Mouse (Mus musculus): ENCODE data around the gene Celf1.

Celf1 gene

DNA sequence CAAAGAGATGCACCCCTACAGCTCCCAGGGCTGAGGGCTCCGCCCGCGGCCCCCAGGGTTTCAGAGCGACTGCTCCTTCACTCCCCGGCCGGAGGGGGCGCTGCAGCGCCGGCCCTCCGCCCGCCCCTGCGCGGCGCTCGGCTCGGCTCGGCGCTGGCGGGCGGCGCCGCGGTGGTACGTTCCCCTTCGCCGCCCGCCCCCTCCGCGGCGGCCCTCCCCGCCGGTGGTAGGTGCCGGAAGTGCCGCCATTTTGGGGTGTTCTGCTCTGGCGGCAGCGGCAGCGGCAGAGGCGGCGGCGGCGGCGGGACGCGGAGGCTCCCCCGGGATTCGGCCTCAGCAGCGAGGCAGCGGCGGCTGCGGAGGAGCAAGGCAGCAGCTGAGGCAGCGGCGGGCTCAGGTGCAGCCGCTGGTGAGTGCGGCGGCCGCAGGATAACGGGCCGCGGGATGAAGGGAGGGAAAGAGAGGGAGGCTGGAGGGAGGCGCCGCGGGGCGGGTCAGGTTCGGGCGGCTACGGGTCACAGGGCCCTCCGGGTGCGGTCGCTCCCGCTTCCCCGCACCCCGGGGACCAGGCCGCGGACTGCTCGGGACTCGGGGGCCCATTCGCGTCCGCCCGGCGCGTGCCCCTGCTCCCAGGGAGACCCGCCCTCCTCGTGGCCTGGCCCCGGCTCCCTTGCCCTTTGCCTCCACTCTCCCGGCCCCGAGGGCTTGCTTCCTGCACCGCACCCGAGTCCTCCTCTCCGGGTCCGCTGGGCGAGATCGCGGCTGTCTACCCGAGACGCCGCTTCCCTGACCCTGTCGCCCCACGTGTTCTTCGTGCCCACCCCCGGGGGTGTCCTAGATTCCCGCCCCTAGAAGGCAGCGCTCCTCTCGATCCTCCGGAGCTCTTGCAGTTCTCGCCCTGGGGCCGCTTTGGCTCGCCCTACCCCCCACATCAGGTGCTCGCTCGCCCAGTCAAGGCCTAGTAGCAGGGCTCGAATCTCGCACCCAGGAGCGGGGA, at the start of gene Celf1:
Celf1 (plus strand) TSS at position 150 of the 997 bp plus-strand sequence.
- TF ChIP-seq GATA4 (IDR thresholded peaks at IDR 0.05; ENCODE audit: insufficient replicate concordance, low read length) = no peak

DNA sequence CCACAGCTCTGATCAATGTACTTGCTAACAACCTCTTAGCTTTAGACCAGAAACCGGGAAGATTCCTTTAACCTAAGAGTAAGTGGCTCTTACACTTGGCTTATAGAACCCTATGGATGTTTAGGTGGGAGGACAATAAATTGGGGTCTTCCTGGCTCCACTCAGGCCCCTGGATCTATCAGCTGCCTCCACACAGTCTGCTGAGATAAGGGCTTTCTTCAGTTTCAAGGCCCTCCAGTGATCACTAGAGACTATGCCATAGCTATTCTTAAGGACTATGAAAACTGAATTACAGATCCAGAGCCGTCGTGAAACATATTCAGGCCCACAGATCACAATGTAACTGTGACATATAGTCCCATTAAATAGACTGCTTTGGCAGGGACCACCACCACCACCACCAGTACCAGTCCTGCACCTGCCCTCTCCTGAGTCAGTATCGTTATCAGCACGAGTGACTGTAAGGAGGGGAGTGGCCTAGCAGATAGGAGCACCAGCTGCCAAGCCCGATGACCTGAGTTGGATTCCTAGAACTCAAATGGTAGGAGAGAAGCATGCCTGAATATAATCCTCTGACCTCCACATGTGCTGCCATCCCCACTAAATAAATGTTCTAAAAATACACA, 46.4 kb upstream of the Celf1 start:
- no peak for TF ChIP-seq GATA4 (IDR thresholded peaks at IDR 0.05; ENCODE audit: insufficient replicate concordance, low read length)

DNA sequence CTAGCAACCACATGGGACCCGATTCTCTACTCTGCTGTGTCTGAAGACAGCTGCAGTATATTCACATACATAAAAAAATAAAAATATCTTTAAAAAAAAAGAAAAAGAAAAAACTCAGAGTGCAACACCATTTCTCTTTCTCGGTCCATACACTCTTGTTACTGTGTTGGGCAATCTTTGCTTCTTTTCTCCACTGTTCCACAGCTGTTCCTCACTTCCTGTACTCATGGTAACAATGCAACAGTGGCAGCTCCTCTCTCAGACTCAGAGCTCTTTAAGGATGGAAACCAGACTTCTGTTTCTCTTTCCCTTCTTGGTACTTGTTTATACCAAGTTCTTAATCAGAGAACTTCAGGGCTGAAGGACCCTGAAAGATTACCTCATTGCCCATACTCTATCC, 36.8 kb upstream of the Celf1 start:
- TF ChIP-seq GATA4 (IDR thresholded peaks at IDR 0.05; ENCODE audit: insufficient replicate concordance, low read length) = no peak

DNA sequence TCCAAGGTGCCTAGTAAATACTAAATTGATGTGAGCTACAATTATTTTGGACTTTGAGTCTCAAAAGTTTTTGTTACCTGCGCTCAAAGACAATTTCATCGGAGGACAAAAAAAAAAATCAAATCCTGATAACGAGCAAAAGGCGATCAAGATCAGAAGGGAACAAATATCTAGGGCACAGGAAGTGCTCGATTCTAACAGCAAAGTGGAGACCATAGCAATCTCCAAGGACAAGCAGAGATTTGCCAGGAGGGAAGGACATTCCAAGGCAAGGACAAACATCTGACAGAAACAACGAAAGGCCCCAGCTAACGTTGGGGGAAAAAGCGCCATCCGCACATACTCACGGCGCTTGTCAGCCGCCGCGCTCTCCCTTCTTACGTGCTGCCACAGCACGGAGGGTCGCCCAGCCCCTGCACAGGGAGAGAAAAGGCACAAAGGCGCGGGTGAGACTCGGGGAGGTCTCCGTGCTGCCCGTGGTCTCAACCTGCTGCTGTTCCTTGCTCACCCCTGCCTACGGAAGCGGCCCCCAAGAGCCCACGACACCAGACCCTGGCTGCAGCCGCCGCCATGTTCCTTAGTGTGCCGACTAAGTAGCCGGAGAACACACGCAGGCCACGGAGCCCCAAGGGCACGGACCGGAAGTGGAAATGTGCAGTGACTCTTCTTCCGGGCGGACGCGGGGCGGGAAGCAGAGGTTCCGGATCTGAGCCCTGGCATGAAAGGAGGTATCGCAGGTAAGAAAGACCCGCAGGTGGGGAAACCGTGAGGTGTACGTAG, 35.9 kb upstream of the Celf1 start, which contains the start of the genes Kbtbd4 and Ndufs3:
Kbtbd4 (plus strand) TSS at position 665 of the 780 bp plus-strand sequence.
Ndufs3 (minus strand) TSS at position 752 of the 780 bp plus-strand sequence.
- peak; percentile 16; the same call in 1 of the 2 replicates for TF ChIP-seq GATA4 (IDR thresholded peaks at IDR 0.05; ENCODE audit: insufficient replicate concordance, low read length)

DNA sequence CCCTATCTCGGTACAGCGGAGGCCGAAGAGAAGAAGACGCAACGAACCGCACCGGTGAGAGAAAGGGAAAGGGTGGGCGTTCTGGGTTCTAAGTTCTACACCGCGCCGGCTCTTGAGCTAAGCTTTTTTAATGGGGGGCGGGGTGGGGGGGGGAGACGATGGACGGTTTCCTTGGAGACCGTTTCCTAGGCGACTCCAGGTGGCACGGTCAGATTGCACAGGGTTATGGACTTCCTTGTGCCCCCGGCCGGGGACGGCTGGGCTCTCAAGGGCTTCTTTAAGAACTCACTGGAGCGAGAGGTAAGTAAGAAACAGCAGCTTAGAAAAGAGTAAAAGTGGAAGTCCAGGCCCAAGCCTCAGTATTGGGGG, 35.3 kb upstream of the Celf1 start:
- no peak for TF ChIP-seq GATA4 (IDR thresholded peaks at IDR 0.05; ENCODE audit: insufficient replicate concordance, low read length)

DNA sequence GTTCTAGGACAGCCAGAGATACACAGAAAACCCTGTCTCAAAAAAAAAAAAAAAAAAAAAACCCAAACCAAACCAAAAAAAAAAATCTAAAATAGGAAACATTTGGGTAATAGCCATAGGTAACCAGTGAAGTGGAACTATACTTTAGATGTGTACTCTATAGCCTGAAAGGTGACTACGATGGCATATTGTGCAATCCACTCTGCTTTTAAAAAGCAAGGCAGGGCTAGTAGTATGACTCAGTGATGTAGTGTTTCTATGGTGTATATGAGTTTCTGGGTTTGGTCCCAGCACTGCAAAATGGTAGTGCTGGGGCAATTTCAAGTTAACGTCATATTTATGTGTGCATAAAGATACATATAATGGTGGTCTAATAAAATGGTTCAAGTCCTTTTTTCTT, 33.5 kb upstream of the Celf1 start:
- TF ChIP-seq GATA4 (IDR thresholded peaks at IDR 0.05; ENCODE audit: insufficient replicate concordance, low read length) = no peak

DNA sequence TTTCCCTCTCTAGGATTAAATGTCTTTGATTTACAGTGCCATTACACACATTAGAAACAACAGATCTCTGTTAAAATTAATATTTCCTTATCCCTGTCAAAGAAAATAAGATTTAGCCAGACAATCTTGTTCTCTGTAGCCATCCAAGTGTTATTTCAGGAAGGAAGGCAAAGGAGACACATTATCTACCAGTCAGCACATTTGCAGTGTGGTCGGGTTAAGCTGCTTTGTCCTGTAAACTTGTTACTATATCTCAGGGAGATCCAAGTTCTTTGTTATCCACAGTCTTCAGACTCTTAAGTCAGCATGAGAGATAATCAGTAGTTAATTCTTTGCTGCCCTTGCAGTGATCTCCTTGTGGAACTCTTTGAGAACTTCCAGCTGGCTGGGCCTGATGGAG, 29.3 kb upstream of the Celf1 start:
- no peak for TF ChIP-seq GATA4 (IDR thresholded peaks at IDR 0.05; ENCODE audit: insufficient replicate concordance, low read length)

DNA sequence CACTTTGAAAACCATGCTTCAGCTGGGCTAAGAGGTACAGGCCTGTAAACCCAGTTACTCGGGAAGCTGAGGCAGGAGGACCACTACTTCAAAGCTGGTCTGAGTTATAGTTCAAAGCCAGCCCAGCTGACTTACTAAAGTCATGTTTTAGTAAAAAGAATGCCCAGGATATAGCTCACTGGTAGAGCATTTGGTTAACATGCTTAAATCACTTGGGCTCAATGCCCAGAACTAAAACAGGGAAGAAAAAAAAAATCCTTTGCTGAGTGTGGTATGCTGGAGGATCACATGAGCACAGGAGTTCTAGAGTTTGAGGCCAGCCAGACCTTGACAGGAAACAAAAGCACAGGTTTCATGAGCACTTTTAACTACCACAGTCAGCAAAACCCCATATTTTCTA, 28.5 kb upstream of the Celf1 start:
- no peak for TF ChIP-seq GATA4 (IDR thresholded peaks at IDR 0.05; ENCODE audit: insufficient replicate concordance, low read length)

DNA sequence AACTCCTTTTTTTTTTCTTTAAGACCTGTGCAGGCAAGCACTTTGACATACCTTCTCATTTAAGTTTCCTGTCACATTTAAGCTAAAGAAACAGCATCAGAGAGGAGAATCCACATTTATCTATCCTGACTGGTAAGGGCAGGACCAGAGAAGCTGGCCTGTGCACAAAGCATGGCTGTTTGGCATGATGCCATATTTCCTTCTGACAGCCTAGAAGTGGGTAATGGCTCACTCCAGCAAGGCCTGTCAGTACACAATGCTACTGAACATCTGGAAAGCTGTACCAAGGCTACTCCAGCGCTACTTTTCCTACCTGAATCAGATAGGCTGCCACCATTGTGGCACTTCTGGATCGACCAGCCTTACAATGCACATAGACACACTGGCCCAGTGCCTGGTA, 26.5 kb upstream of the Celf1 start:
- TF ChIP-seq GATA4 (IDR thresholded peaks at IDR 0.05; ENCODE audit: insufficient replicate concordance, low read length) = no peak

DNA sequence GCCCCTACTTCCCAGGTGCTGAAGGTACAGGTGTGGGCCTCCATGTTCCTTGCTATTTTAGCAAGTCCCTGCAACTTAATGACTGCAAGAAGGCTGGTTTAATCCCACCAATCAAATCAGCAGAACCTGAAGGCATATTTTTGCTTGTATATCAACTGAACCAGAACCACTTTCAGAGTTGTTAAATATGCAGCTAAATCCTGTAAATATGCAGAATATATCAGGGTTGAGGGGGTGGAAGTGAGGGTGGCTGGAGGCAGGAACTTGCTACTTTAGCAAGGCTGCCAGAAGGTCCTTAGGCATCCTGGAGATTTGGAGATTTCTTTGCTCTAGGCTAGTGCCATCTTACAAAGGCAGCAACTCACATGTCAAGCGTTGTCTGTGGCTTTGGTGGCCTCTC, 24.7 kb upstream of the Celf1 start:
- no peak for TF ChIP-seq GATA4 (IDR thresholded peaks at IDR 0.05; ENCODE audit: insufficient replicate concordance, low read length)

DNA sequence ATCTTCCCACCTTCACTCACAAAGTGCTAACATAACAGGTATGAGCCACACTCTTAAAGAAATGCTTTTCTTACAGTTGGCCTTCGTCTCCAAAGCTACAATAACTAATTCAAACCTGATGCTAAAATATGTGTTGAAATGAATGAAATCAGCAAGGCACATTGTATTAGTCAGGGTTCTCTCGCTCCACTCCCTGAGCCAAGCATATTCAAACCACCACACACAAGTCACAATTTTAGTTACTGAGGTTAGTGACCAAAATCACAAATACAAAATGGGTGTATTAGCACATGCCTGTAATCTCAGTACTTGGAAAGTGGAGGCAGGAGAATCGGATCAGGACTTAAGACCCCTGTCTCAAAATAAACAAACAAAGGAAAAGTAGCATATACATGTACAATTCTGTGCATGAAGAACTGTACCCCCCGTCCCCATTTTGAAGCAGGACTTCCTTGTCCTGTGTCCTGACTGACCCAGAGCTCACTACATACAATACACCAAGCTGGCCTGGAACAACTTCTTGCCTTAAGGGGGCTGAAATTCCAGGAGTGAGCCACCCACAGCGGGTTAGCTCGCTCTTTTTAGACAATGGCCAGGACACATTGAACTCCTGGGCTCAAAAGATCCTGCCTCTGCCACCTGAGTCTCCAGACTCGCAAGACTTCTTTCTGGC, 23.5 kb upstream of the Celf1 start:
- TF ChIP-seq GATA4 (IDR thresholded peaks at IDR 0.05; ENCODE audit: insufficient replicate concordance, low read length) = no peak

DNA sequence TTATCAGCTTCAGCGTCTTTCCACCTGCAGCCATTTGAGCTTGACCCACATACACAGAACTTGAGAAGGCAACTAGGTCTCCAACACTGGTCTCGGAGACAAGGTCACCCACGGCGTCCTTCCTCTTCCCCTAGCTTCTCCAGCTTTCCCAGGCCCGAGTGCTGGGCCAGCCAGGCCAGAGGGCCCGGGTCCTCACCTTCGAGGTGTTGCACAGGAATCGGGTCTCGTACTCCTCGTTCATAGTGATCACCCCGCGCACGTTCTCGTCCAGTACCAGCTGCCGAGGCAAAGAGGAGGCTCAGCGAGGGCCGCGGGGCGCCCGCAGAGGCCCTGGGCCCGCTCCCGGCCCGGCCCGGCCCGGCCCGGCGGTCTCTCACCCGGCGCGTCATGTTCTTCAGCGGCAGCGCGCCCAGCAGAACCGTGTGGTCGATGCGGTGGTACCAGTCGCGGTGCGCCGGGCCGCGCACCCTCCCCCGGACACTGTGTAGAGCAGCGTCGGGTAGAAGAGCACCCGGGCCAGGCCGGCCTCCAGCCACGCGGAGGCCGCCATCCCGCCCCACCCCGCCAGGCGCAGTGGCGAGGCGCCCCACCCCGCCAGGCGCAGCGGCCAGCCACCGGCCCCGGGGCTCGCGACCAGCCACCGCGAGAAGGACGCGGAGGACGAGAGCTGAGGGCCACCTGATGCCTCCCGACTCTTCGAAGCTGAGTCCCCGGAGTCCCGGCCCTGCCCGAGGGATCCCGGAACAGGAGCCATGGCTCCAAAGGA, 22.8 kb upstream of the Celf1 start:
- no peak; the same call in 1 of the 2 replicates for TF ChIP-seq GATA4 (IDR thresholded peaks at IDR 0.05; ENCODE audit: insufficient replicate concordance, low read length)

DNA sequence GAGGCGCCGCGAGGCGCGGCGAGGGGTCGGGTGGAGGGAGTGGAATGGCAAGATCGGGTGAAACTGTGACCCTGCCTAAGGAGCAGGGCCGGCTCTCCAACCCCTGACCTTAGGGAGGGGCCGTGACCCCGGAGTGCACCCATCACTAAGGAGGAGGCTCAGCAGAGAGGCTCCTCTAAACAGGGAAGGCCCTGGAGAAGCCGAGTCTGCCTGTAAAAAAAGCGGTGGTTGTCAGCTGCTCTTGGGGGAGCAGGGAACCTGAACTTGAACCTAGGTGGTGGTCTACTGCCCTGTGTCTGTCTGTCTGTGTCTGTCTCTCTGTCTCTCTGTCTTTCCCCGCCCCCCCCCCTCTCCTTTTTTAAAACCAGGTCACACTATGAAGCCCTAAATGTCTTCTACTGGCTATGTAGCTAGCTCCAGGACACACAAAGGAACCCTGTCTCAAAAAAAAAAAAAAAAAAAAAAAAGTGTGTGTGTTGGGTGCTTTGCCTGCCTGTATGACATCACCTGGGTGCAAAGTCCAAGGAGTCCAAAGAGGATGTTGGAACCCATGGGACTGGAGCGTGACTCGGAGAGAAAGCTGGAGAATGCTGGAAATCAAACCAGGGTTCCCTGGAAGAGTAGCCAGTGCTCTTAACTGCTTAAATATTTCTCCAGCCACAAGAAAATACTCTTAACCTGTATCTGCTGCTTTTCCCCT, 22.0 kb upstream of the Celf1 start:
- no peak for TF ChIP-seq GATA4 (IDR thresholded peaks at IDR 0.05; ENCODE audit: insufficient replicate concordance, low read length)
